Mouse (Mus musculus): ENCODE measurements around the gene Traf3ip1. TPM values are rescaled to one million over a fixed set of nuclear protein-coding genes. Genes with fewer than 3 reads are reported as not detected.

Traf3ip1 gene
- polyA plus RNA-seq, 1 experiment from 2014 or later, result 6.5 TPM

GRCm38 (mm10) chr1:91557099-91557498, 62.7 kb downstream of the Traf3ip1 start:
- no peak for ATAC-seq (ENCODE audit: low FRiP score)
- no peak overlapping the region for H3K4me2 ChIP-seq (replicated peaks)
- WGBS, result 74% methylated on average over 2 of the region's 2 CpGs

DNA sequence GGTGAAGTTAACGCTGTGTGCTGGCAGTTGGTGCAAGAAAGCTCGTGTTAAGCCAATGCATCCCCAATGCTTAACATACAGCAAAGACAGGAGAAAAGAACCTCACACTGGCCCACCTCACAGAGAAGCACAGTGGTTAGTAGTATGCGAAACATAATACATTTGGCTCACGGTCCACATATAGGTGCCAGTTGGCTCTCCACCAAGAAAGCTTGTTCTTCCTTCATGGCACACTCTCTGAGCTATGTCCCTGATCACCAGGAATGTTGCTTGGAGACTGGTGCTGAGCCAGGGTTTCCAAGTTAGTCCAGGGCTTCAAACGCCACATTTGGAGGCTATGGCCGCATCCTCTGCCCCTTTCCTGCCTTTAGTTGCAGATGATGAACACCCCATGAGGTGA, 66.8 kb downstream of the Traf3ip1 start:
- Histone ChIP-seq H3K4me3 (replicated peaks; ENCODE audit: low read length) (no peak overlapping the region), H3K36me3 (replicated peaks; ENCODE audit: control insufficient read depth, insufficient read depth) (peaks cover 13% of the 10 kb centered on the region), H3K9me3 (ENCODE audit: control insufficient read depth, low read length) (no peaks in the 10 kb centered on the region), H3K4me2 (replicated peaks) (no peak overlapping the region), H3K4me1 (replicated peaks; ENCODE audit: control insufficient read depth, insufficient read depth, low read length) (no peaks in the 10 kb centered on the region), H3K9ac (no peak overlapping the region), H3K27me3 (ENCODE audit: control insufficient read depth, insufficient read depth, low read length) (no peaks in the 10 kb centered on the region), H3K27ac (no peak overlapping the region)
- ATAC-seq (ENCODE audit: low FRiP score) (no peak), DNase-seq (ENCODE audit: low spot score) (no peak)
- WGBS, result 85% methylated on average over 6 of the region's 6 CpGs

More at GRCm38 (mm10) chr1:91557099-91557498, 62.7 kb downstream of the Traf3ip1 start:
- Histone ChIP-seq H3K9ac (no peak overlapping the region), H3K4me1 (replicated peaks; ENCODE audit: control insufficient read depth, insufficient read depth, low read length) (no peaks in the 10 kb centered on the region), H3K27me3 (ENCODE audit: control insufficient read depth, insufficient read depth, low read length) (no peaks in the 10 kb centered on the region), H3K4me3 (replicated peaks; ENCODE audit: low read length) (no peak overlapping the region), H3K27ac (no peak overlapping the region), H3K36me3 (replicated peaks; ENCODE audit: control insufficient read depth, insufficient read depth) (peaks cover 52% of the 10 kb centered on the region), H3K9me3 (ENCODE audit: control insufficient read depth, low read length) (no peaks in the 10 kb centered on the region)
- no peak for DNase-seq (ENCODE audit: low spot score)

GRCm38 (mm10) chr1:91562977-91563590, 68.6 kb downstream of the Traf3ip1 start:
- H3K27me3 ChIP-seq (ENCODE audit: control insufficient read depth, insufficient read depth, low read length), result no peaks in the 10 kb centered on the region
- no peak overlapping the region for H3K4me3 ChIP-seq (replicated peaks; ENCODE audit: low read length)
- no peak overlapping the region for H3K4me2 ChIP-seq (replicated peaks)
- no peak overlapping the region for H3K27ac ChIP-seq
- H3K9ac ChIP-seq, result no peak overlapping the region
- DNase-seq (ENCODE audit: low spot score) (no peak), ATAC-seq (ENCODE audit: low FRiP score) (no peak)
- H3K36me3 ChIP-seq (replicated peaks; ENCODE audit: control insufficient read depth, insufficient read depth), result no peaks in the 10 kb centered on the region
- H3K9me3 ChIP-seq (ENCODE audit: control insufficient read depth, low read length), result no peaks in the 10 kb centered on the region
- no peaks in the 10 kb centered on the region for H3K4me1 ChIP-seq (replicated peaks; ENCODE audit: control insufficient read depth, insufficient read depth, low read length)
- 86% methylated on average over 4 of the region's 4 CpGs for WGBS

- 80% methylated on average over 3 of the region's 3 CpGs for WGBS
Observed at GRCm38 (mm10) chr1:91564004-91564403, 69.6 kb downstream of the Traf3ip1 start.

DNA sequence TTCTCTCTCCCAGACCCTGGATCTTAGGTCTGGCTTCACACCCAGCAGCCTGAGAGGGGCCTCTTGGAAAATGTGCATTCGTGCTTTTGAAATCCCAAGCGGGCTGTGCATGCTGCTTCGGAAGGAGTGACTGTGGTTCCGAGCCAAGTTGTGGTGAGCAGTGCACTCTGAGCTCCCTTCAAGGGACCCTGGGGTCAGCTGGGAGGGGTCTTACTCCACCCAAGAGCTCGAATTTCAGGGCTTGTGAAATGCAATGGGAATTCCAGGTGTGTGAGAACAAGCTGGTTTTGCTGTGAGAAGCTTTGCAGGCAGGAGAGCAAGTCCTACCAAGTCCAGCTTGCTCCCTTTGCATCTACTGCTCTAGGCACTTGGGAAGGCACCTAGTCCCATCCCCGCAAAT, 70.2 kb downstream of the Traf3ip1 start:
- Histone ChIP-seq H3K9me3 (ENCODE audit: control insufficient read depth, low read length) (no peaks in the 10 kb centered on the region), H3K4me2 (replicated peaks) (no peak overlapping the region), H3K9ac (no peak overlapping the region), H3K36me3 (replicated peaks; ENCODE audit: control insufficient read depth, insufficient read depth) (no peaks in the 10 kb centered on the region), H3K27ac (no peak overlapping the region), H3K27me3 (ENCODE audit: control insufficient read depth, insufficient read depth, low read length) (no peaks in the 10 kb centered on the region), H3K4me3 (replicated peaks; ENCODE audit: low read length) (no peak overlapping the region), H3K4me1 (replicated peaks; ENCODE audit: control insufficient read depth, insufficient read depth, low read length) (no peaks in the 10 kb centered on the region)
- DNase-seq (ENCODE audit: low spot score) (no peak), ATAC-seq (ENCODE audit: low FRiP score) (no peak)
- 77% methylated on average over 6 of the region's 6 CpGs for WGBS

More at GRCm38 (mm10) chr1:91564004-91564403, 69.6 kb downstream of the Traf3ip1 start:
- H3K4me1 ChIP-seq (replicated peaks; ENCODE audit: control insufficient read depth, insufficient read depth, low read length), result no peaks in the 10 kb centered on the region
- H3K27ac ChIP-seq, result no peak overlapping the region
- DNase-seq (ENCODE audit: low spot score), result no peak
- no peak for ATAC-seq (ENCODE audit: low FRiP score)
- no peak overlapping the region for H3K9ac ChIP-seq
- no peak overlapping the region for H3K4me2 ChIP-seq (replicated peaks)
- H3K9me3 ChIP-seq (ENCODE audit: control insufficient read depth, low read length), result no peaks in the 10 kb centered on the region
- H3K36me3 ChIP-seq (replicated peaks; ENCODE audit: control insufficient read depth, insufficient read depth), result no peaks in the 10 kb centered on the region
- H3K4me3 ChIP-seq (replicated peaks; ENCODE audit: low read length), result no peak overlapping the region
- H3K27me3 ChIP-seq (ENCODE audit: control insufficient read depth, insufficient read depth, low read length), result no peaks in the 10 kb centered on the region

- Histone ChIP-seq H3K4me1 (replicated peaks; ENCODE audit: control insufficient read depth, insufficient read depth, low read length) (no peaks in the 10 kb centered on the region), H3K4me2 (replicated peaks) (no peak overlapping the region), H3K4me3 (replicated peaks; ENCODE audit: low read length) (no peak overlapping the region), H3K27ac (no peak overlapping the region), H3K9me3 (ENCODE audit: control insufficient read depth, low read length) (no peaks in the 10 kb centered on the region), H3K36me3 (replicated peaks; ENCODE audit: control insufficient read depth, insufficient read depth) (no peaks in the 10 kb centered on the region), H3K27me3 (ENCODE audit: control insufficient read depth, insufficient read depth, low read length) (no peaks in the 10 kb centered on the region; the same call in 1 of the 2 replicates), H3K9ac (no peak overlapping the region)
- 83% methylated on average over 2 of the region's 2 CpGs for WGBS
- no peak for ATAC-seq (ENCODE audit: low FRiP score)
- DNase-seq (ENCODE audit: low spot score), result no peak
Observed at GRCm38 (mm10) chr1:91567269-91567668, 72.8 kb downstream of the Traf3ip1 start.

DNA sequence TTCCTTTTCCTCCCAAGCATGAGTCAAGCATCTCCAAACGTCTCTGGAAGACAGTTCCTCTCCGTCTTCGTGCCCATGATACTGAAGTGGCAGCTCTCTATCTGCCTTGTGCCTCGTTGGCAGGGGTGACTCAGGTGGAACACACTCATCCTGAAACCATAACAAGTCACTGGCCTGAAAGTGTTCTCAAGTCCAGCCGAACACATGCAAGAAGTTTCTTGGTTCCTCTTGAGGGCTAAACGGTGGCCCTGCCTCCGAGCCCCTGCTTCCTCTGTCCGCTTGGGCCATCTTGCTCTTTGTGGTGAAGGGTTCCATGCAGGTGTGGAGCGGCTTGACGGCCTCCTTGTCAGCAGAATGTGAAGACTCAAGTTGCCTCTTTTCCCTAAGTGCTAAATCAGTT, 78.0 kb downstream of the Traf3ip1 start:
- Histone ChIP-seq H3K4me1 (replicated peaks; ENCODE audit: control insufficient read depth, insufficient read depth, low read length) (no peaks in the 10 kb centered on the region), H3K36me3 (replicated peaks; ENCODE audit: control insufficient read depth, insufficient read depth) (no peaks in the 10 kb centered on the region), H3K4me3 (replicated peaks; ENCODE audit: low read length) (no peak overlapping the region), H3K4me2 (replicated peaks) (no peak overlapping the region), H3K9me3 (ENCODE audit: control insufficient read depth, low read length) (no peaks in the 10 kb centered on the region), H3K27ac (no peak overlapping the region), H3K9ac (no peak overlapping the region), H3K27me3 (ENCODE audit: control insufficient read depth, insufficient read depth, low read length) (no peaks in the 10 kb centered on the region; the same call in 1 of the 2 replicates)
- DNase-seq (ENCODE audit: low spot score) (no peak), ATAC-seq (ENCODE audit: low FRiP score) (no peak)
- 87% methylated on average over 10 of the region's 10 CpGs for WGBS

- no peaks in the 10 kb centered on the region for H3K4me1 ChIP-seq (replicated peaks; ENCODE audit: control insufficient read depth, insufficient read depth, low read length)
- H3K27me3 ChIP-seq (ENCODE audit: control insufficient read depth, insufficient read depth, low read length), result no peaks in the 10 kb centered on the region; the same call in 1 of the 2 replicates
- no peak overlapping the region for H3K4me3 ChIP-seq (replicated peaks; ENCODE audit: low read length)
- H3K27ac ChIP-seq, result no peak overlapping the region
- peak; percentile 61 for DNase-seq (ENCODE audit: low spot score)
- H3K9ac ChIP-seq, result no peak overlapping the region
- H3K36me3 ChIP-seq (replicated peaks; ENCODE audit: control insufficient read depth, insufficient read depth), result no peaks in the 10 kb centered on the region
- no peaks in the 10 kb centered on the region for H3K9me3 ChIP-seq (ENCODE audit: control insufficient read depth, low read length)
- WGBS, result 83% methylated on average over 3 of the region's 3 CpGs
- ATAC-seq (ENCODE audit: low FRiP score), result no peak
- H3K4me2 ChIP-seq (replicated peaks), result no peak overlapping the region
Observed at GRCm38 (mm10) chr1:91574208-91574607, 79.8 kb downstream of the Traf3ip1 start.

GRCm38 (mm10) chr1:91577883-91578517, 83.6 kb downstream of the Traf3ip1 start:
- no peak for DNase-seq (ENCODE audit: low spot score)
- no peak for ATAC-seq (ENCODE audit: low FRiP score)
- Histone ChIP-seq H3K9me3 (ENCODE audit: control insufficient read depth, low read length) (no peaks in the 10 kb centered on the region), H3K4me2 (replicated peaks) (no peak overlapping the region), H3K36me3 (replicated peaks; ENCODE audit: control insufficient read depth, insufficient read depth) (no peaks in the 10 kb centered on the region), H3K9ac (no peak overlapping the region), H3K4me1 (replicated peaks; ENCODE audit: control insufficient read depth, insufficient read depth, low read length) (no peaks in the 10 kb centered on the region), H3K27me3 (ENCODE audit: control insufficient read depth, insufficient read depth, low read length) (no peaks in the 10 kb centered on the region), H3K27ac (no peak overlapping the region), H3K4me3 (replicated peaks; ENCODE audit: low read length) (no peak overlapping the region)
- 78% methylated on average over 7 of the region's 7 CpGs for WGBS
